Mouse (Mus musculus) c-Kit-negative CD71-positive TER-119-positive erythroid progenitor cells, embryonic 14.5 days (primary cell): ENCODE data around the gene Oasl2.
"Not testable (repeated sequence)": the region's sequence is repeated elsewhere in the genome, so short reads cannot be mapped to it uniquely, and the experiment has no call there.

ENCODE experiments used
- DNase-seq: peaks from one replicate; pipeline ENCODE4 v3.0.0-alpha.2; 2013; ENCODE audit warnings: low read depth, low spot score

Gene Oasl2

DNA sequence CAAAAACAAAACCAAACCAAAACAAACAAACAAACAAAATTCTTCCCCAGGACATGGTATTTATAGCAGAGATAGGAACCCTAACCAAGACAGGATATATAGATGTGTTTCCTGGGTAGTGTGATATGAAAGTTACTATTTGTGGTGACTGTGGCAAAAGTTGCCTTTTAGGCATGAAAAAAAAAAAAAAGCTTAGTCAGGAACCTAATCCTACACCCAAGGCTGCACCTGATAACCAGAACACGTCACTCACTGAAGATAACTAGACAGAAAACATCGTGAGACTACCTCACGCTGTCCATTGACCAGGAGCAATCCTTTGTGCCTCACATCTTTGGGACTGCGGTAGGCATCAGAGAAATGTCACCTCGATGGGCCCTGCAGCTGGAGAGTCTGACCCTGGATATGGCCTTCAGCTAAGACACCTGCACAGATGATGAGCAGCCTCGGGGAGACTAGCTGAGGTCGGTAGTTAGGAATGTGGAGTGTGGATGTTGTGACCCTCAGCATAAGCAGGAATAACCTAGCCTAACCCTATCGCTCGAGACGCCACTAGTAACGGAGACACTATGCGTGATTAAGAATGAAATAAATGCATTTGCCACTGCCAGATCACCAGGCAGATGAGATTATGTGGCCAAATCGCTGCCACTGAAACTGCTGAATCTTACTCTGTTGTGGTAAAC lies at the start of gene Oasl2:
Gene Oasl2, plus strand, starts transcription at position 249 of the 686 bp plus-strand sequence.
- no peak for DNase-seq

- no peak for DNase-seq
Observed at GRCm38 (mm10) chr5:114851565-114852236, 45.0 kb upstream of the Oasl2 start.

DNA sequence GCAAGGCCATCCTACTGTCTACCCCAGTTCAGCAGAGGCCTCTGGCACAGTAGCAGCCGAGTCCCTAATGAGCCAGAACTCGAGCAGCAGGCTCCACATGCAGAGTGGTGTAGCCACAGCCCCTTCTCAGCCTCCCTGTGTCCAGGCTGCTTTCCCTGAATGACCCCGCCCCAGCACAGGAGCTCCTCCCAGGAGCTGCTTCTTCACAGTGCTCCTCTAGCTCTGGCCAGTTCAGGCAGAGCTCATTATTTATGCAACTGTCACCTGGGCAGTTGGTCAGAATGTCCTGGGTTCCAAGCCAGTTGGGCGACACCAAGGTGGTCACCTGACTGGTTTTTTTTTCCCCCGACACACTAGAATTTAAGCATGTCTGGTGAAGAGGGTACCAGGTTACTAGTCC lies 43.4 kb upstream of the Oasl2 start, which contains the start of gene 4930519G04Rik:
Gene 4930519G04Rik, plus strand, starts transcription at position 301 of the 400 bp plus-strand sequence.
- not testable (repeated sequence) for DNase-seq

DNA sequence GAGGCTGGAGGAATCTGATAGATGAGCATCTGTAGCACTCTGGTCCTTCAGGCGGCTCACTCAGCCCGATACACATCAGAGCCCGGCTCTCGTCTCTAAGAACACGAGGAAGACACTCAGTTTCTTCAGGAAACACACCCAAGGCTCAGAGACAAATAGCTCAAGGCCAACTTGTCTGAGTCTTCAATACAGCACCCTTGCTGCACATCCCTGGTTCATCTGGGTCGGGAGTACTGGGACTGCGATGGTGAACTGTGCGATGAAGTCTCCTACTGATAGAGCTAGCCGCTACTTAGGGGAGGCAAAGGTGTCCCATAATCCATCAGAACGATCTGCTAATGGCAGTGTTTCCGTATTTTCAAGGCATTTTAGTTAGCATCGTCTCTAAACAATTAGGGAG lies 38.2 kb upstream of the Oasl2 start, which contains the start of gene Gm9936:
Gene Gm9936, minus strand, starts transcription at position 101 of the 400 bp plus-strand sequence.
- DNase-seq, result no peak

DNA sequence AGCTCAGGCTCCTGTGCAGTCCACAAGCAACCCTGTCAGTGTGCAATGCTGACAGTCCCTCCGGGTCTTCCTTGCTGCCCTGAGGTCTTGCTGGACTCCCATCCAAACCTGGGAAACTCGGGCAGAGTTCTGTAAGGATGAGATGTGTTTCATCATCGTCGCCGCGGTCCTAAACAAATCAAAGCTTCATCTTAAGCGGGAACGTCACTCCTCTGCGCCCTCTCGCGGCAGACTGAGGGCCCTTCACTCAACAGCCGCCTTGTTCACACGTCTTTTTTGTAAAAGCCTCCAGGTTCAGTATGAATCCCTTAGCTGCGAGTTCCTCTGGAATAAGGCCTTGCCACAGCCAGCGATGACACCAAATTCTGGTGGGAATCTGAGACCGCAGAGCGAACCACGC lies 37.5 kb upstream of the Oasl2 start:
- DNase-seq, result no peak

GRCm38 (mm10) chr5:114861730-114862129 lies 35.0 kb upstream of the Oasl2 start:
- no peak for DNase-seq

DNA sequence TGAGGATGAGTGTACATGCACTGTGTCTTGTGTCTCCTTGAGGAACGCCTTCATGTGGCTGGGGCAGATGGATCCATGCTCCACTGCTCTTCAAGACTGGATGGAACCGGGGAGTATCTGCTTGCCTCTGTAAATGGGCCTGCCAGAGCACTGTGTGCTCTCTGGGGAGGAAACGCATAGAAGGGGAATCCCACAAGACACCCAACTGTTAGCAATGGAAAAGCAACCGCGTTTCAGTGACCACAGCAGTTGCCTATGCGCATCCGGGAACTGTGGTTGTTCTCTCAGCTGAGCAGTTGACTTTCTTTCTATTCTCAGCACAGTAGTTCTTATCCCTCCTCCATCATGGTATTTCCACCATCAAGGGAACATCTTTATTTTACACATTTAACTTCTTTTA lies 31.9 kb upstream of the Oasl2 start:
- DNase-seq, result no peak

DNA sequence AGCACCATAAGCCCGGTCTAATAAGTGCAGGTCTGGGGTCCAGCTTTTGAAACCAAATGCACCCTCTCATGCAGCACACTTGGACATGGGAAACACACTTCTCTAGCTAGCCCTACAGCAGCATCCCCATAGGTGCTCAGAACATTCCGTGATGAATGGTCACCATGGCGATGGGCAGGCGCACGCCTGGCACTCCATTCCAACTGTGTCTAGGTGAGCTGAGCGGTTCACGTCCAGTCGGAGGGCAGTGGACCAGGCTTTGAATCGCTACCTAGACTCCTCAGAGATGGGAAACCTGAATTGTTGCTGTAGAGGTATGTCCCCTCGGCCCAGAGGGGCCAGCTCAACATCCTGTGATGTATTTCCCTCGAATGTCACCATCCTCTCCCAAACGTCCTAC lies 31.5 kb upstream of the Oasl2 start:
- DNase-seq, result no peak

DNA sequence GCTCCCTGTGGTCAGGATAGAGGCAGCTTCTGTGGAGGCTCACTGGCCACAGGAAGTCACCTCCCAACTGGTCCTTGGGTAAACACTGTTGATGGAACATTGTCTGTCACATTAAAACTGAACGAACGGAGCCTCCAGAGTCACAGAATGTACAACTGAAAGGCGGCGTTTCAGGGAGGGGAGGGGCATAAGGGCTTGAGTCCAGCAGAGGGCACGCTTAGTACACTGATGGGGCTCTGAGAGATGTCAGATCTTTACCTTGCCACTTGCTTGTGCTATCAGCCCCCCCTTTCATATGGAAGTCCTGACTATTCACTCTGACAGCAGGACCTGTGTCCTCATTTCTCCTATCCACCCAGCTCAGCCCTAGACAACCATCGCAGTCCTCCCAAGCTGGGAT lies 20.9 kb upstream of the Oasl2 start:
- DNase-seq, result no peak

GRCm38 (mm10) chr5:114876331-114876730 lies 20.4 kb upstream of the Oasl2 start:
- no peak for DNase-seq

- DNase-seq, result no peak
Observed at GRCm38 (mm10) chr5:114877487-114877886, 19.2 kb upstream of the Oasl2 start.

DNA sequence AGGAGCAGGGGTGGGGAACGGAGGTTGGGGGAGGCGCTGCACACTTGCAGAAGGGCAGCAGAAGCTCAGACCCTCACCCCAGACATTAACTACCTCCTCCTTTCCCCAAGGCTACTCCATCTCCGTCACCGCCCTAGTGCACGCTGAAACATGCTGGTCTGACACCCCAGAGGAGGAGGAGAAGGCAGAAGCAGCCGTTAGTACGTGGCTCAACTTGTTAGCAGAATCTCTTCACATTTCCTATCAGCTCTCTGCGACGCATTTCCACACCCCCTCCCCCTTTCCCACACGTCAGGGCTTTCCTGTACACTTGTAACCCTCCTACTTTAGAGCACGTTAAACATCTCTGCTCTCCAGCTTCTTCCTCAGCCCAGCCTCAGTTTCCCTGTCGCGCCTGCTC lies 17.3 kb upstream of the Oasl2 start:
- no peak for DNase-seq

DNA sequence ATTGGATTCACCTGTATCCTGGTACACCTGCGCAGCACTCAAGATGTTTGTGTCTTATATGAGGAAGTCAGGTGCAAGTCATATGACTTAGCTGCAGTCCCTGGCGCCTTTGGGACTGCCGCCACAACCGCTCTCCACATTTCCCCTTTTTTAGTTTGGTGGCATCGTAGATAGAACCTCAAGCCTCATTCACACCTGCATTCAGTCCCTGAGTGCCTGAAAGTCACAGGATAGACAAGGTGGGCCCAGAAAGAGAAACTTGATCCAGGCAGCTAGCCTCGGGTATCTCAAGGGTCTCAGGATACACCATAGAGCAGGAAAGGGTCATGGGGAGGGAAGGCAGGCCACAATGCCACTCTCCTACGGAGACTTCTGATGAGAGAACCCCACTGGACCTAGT lies 14.4 kb upstream of the Oasl2 start:
- DNase-seq, result not testable (repeated sequence)

DNA sequence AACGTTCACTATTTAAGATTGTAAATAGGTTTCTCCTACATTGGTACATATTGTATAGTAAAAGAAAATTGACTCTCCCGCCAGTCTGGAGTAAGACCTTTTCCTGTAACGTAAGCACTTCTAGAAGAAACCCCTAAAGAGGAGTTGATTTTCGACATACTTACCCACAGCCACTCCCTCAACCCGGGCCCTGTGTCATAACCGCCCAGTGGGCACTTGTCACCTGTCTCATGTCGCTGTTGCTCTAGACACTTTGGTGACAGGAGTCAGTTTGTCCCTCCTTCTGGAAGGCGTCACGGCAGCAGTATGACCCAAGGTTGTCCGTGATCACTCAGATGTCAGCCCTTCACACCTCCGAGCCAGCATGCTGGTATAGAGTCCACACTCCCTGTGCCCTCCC lies 13.7 kb upstream of the Oasl2 start:
- DNase-seq, result no peak

- no peak for DNase-seq
Observed at GRCm38 (mm10) chr5:114886801-114887200, 9.9 kb upstream of the Oasl2 start.

DNA sequence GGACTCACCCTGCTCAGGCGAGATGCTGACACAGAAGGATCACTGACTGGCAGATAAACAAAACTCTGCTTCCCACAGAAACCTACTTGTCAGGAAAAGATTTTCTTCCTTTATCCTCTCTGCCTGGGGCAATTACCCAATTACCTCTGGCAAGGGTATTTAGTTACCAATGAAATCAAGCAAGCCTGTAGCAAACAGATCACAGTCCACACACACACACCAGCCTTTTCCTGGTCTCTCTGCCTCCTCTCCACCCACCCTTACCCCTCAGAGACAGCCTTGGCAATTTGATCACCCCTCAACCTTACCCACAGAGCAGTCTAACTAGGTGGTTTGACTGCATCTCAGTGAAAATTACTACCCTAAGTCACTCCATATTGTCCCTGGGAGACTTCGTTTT lies 7.7 kb upstream of the Oasl2 start:
- no peak for DNase-seq

DNA sequence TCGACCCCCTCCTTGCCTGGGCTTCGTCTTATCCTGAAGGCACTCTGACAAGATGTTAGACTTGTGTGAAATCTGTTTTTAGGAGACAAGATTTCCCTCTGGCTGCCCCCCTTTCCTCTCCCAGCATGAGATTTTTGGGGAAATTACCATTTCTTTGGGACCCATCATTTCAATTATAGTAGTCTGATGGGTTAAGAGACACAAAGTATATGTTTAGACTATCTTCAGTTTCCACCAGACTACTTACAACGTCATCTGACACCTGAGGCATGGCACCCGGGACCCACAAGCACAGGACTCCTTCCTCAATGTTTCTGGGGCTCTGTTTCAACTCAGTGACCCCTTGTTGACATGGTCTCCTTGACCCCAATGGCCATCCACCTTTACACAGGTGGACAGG lies 1.2 kb upstream of the Oasl2 start:
- DNase-seq, result no peak

GRCm38 (mm10) chr5:114897374-114897793 lies 648 bp downstream of the Oasl2 start:
- no peak for DNase-seq

- no peak for DNase-seq
Observed at GRCm38 (mm10) chr5:114898857-114899256, 2.1 kb downstream of the Oasl2 start.

DNA sequence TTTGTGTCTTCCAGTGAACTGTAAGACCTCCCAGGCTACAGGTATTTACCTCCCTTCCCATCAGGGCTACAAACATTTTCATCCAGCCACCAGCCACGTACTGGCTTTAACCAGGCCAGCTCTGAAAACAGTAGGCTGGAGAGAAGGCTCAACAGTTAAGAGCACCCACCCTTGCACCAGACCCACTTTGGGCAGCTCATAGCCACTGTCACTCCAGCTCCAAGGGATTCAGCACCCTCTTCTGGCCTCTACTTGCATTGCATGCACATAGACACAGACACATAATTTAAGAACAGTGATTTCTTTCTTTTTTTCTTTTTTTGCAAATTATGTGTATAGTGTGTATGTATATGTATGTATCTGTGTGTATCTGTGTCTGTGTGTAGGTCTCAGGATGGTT lies 5.7 kb downstream of the Oasl2 start:
- DNase-seq, result no peak

DNA sequence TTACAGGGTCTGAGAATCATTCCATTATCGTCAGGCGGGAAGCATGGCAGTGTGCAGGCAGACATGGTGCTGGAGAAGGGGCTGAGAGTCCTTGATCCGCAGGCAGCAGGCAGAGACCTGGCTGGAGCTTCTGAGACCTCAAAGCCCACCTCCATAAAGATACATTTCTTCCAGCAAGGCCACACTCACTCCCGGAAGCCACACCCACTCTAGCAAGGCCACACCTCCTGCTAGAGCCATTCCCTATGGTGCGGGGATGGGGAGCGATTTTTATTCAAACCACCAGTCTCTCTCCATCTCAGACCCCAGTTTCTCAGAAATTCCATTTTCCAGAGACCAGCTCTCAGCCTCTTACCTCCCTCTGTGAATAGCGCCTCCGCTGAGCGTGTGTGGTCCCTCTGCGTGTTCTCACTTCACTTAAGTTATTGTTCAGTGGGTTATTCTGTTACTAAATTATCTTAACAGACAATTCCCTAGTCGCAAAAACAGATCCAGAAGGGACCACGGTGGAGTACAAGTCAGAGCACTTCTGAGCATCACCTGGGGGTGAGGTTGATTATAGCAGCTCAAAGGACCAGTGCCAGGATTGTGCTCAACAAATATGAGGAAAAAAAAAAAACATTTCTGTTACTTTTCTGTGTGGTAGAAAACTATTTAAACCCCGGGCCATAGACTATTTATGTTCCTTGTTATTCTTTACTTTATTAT lies 12.0 kb downstream of the Oasl2 start:
- DNase-seq, result no peak

- DNase-seq, result no peak
Observed at GRCm38 (mm10) chr5:114913686-114914085, 16.9 kb downstream of the Oasl2 start.

GRCm38 (mm10) chr5:114914855-114915254 lies 18.1 kb downstream of the Oasl2 start:
- DNase-seq, result no peak
